Mouse (Mus musculus) ES-Bruce4 (cell line): ENCODE results near the gene Tiam1.

Experiments used
- CTCF ChIP-seq: IDR thresholded peaks from one replicate; pipeline ENCODE4 v1.8.1; 2011; ENCODE audit warnings: low read depth, low read length
- POLR2A ChIP-seq: IDR thresholded peaks from one replicate; pipeline ENCODE4 v1.8.1; 2011; ENCODE audit warnings: low read length; ENCODE audit not compliant: insufficient read depth

GRCm38 (mm10) chr16:89868502-89868901, 275.1 kb downstream of the Tiam1 start:
- TF ChIP-seq CTCF (no peak), POLR2A (no peak)
